Mouse (Mus musculus): ENCODE data around the gene Znhit1. TPM values are rescaled to one million over a fixed set of nuclear protein-coding genes. Genes with fewer than 3 reads are reported as not detected.
"Not testable (repeated sequence)": the region's sequence is repeated elsewhere in the genome, so short reads cannot be mapped to it uniquely, and the experiment has no call there.

The Znhit1 gene
- polyA plus RNA-seq, 1 experiment = 438 TPM

DNA sequence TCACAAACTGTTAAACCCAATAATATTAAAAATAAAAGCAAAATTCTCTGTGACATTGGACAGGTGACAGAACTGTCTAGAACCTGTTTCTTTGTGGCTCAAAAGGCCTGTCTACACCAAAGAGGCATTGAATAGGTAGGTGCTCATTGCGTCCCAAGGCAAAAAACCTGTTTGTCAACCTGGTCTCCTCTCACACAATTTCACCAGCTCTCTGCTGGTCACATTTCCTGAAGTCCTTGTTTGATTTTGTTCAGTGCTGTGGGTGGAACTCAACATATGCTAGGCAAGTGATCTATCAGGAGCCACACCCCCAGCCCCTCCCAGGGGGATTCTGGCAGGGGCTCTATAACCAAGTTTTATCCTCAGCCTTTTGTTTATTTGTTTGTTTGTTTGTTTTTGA lies 30.6 kb downstream of the Znhit1 start:
- peaks cover 40% of the 10 kb centered on the region for H3K36me3 ChIP-seq (replicated peaks; ENCODE audit: low read length)
- TF ChIP-seq FLI1 (IDR thresholded peaks at IDR 0.05; ENCODE audit: low read length) (no peak), GATA1 (IDR thresholded peaks at IDR 0.05; ENCODE audit: borderline replicate concordance, low read length) (no peak)
- no peaks in the 10 kb centered on the region for H3K9me3 ChIP-seq
- peaks cover 52% of the 10 kb centered on the region for H3K4me1 ChIP-seq
- no peaks in the 10 kb centered on the region for H3K27me3 ChIP-seq (replicated peaks)
- no peak overlapping the region for H3K4me3 ChIP-seq (replicated peaks)

DNA sequence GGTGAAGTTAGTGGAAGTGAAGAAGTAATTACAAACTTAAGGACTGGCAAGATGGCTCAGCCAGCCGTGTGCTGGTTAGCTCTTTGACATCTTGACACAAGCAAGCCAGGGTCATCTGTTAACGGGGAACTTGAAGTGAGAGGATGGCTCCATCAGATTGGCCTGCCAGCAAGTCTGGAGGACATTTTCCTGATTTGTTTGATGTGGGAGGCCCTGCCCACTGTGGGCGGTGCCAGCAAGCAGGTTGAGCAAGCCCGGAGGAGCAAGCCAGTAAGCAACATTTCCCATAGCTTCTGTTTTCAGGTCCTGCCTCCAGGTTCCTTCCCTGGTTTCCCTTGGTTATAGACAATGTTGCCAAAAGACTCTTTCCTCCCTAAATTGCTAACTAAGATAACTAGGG lies 32.2 kb downstream of the Znhit1 start:
- Histone ChIP-seq H3K4me1 (peaks cover 47% of the 10 kb centered on the region), H3K27me3 (replicated peaks) (no peaks in the 10 kb centered on the region), H3K36me3 (replicated peaks; ENCODE audit: low read length) (peaks cover 38% of the 10 kb centered on the region), H3K4me3 (replicated peaks) (no peak overlapping the region), H3K9me3 (no peaks in the 10 kb centered on the region)
- no peak for TF ChIP-seq GATA1 (IDR thresholded peaks at IDR 0.05; ENCODE audit: borderline replicate concordance, low read length)
- no peak for TF ChIP-seq FLI1 (IDR thresholded peaks at IDR 0.05; ENCODE audit: low read length)

DNA sequence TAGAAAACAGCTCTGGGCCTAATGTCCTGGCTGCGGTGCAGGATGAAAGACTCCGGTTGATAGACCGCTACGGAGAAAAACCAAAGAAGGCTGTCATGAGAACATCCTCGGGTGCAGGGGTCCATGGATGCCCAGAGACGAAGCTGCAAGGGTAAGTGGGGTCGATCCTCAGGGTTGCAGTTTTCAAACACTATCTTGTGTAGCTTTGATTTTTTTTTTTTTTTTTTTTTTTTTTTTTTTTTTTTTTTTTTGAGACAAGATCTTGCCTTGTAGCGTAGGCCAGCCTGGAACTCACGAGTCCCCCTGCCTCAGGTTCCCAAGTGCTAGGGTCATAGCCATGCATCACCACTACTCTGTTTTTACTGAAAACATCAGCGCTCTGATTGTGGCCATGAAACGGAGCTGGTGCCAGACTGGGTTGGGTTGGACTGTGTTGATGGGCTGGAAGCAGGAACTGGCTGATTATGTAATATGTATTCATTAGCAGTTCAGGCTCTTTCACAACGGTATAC lies 34.3 kb downstream of the Znhit1 start:
- H3K36me3 ChIP-seq (replicated peaks; ENCODE audit: low read length) = peaks cover 26% of the 10 kb centered on the region

DNA sequence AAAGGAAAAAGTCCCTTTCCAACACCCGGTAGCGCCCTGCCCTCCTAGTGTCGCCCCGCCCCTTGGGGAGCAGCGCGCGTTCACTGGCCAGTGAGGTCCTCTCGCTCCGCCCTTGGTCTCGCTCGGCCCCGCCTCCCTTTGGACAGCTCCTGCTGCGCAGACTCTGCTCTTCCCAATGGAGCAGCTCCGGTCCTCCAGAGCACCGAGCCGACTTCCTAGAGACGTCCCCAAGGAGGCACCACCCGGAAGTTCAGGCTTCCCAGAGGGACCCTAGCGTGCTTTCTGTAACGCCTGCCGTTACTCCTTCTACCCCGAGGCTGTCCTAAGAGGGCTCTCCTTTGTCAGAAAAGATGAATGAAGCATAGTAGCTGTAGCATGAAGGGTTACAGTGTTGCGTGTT lies 34.8 kb downstream of the Znhit1 start, which contains the start of gene Fis1:
Gene Fis1 (plus strand): TSS at position 261 of the 400 bp plus-strand sequence.
- peaks cover 48% of the 10 kb centered on the region for H3K4me1 ChIP-seq
- TF ChIP-seq FLI1 (IDR thresholded peaks at IDR 0.05; ENCODE audit: low read length) (no peak), GATA1 (IDR thresholded peaks at IDR 0.05; ENCODE audit: borderline replicate concordance, low read length) (no peak)
- H3K4me3 ChIP-seq (replicated peaks) = peak within 1 kb of the TSS; percentile 93
- H3K27me3 ChIP-seq (replicated peaks) = no peaks in the 10 kb centered on the region
- H3K9me3 ChIP-seq = peaks cover 2% of the 10 kb centered on the region
- peaks cover 23% of the 10 kb centered on the region for H3K36me3 ChIP-seq (replicated peaks; ENCODE audit: low read length)

More for the DNA sequence above, 34.3 kb downstream of the Znhit1 start:
- no peaks in the 10 kb centered on the region for H3K27me3 ChIP-seq (replicated peaks)
- H3K4me1 ChIP-seq = peaks cover 50% of the 10 kb centered on the region
- TF ChIP-seq FLI1 (IDR thresholded peaks at IDR 0.05; ENCODE audit: low read length) (no peak), GATA1 (IDR thresholded peaks at IDR 0.05; ENCODE audit: borderline replicate concordance, low read length) (no peak)
- H3K9me3 ChIP-seq = no peaks in the 10 kb centered on the region
- H3K4me3 ChIP-seq (replicated peaks) = peak overlapping the region; percentile 93

DNA sequence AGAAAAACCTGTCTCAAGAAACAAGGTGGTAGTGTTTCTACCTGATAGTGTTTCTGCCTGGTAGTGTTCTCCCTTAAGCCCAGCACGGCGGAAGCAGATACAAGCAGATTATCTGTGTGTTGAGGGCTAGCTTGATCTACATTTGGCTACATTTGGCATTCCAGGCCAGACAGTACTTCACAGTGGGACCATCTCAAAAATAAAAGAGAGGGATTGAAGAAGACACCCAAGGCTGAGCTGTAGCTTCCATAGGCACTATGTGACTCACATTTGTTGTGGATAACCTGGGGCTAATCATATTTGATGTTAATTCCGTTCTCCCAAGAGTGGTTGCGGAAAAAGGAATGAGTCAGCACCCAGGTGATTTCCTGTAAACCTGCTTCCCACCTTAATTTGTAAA lies 35.7 kb downstream of the Znhit1 start:
- no peaks in the 10 kb centered on the region for H3K27me3 ChIP-seq (replicated peaks)
- no peak overlapping the region for H3K4me3 ChIP-seq (replicated peaks)
- peaks cover 48% of the 10 kb centered on the region for H3K4me1 ChIP-seq
- H3K36me3 ChIP-seq (replicated peaks; ENCODE audit: low read length) = peaks cover 18% of the 10 kb centered on the region
- no peak for TF ChIP-seq GATA1 (IDR thresholded peaks at IDR 0.05; ENCODE audit: borderline replicate concordance, low read length)
- no peak for TF ChIP-seq FLI1 (IDR thresholded peaks at IDR 0.05; ENCODE audit: low read length)
- H3K9me3 ChIP-seq = peaks cover 9% of the 10 kb centered on the region

DNA sequence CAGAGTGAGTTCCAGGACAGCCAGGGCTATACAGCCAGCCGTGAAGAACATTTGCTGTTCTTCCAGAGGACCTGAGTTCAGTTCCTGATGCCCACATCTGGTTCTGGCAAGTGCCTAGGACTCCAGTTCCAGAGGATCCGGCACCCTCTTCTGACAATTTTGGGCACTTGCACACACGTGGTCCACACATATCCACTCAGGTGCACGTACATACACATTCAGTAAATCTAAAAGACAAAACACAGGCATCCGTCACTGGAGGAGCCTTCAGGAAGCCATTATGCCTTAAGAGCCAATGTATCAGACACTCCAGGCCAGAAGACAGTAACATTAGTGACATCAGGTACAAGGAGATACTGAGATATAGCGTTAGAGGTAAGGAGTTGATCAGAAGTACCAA lies 37.3 kb downstream of the Znhit1 start:
- TF ChIP-seq GATA1 (IDR thresholded peaks at IDR 0.05; ENCODE audit: borderline replicate concordance, low read length) (no peak), FLI1 (IDR thresholded peaks at IDR 0.05; ENCODE audit: low read length) (no peak)
- H3K27me3 ChIP-seq (replicated peaks) = no peaks in the 10 kb centered on the region
- peaks cover 6% of the 10 kb centered on the region for H3K36me3 ChIP-seq (replicated peaks; ENCODE audit: low read length)
- H3K4me1 ChIP-seq = peaks cover 38% of the 10 kb centered on the region
- peaks cover 9% of the 10 kb centered on the region for H3K9me3 ChIP-seq
- no peak overlapping the region for H3K4me3 ChIP-seq (replicated peaks)

DNA sequence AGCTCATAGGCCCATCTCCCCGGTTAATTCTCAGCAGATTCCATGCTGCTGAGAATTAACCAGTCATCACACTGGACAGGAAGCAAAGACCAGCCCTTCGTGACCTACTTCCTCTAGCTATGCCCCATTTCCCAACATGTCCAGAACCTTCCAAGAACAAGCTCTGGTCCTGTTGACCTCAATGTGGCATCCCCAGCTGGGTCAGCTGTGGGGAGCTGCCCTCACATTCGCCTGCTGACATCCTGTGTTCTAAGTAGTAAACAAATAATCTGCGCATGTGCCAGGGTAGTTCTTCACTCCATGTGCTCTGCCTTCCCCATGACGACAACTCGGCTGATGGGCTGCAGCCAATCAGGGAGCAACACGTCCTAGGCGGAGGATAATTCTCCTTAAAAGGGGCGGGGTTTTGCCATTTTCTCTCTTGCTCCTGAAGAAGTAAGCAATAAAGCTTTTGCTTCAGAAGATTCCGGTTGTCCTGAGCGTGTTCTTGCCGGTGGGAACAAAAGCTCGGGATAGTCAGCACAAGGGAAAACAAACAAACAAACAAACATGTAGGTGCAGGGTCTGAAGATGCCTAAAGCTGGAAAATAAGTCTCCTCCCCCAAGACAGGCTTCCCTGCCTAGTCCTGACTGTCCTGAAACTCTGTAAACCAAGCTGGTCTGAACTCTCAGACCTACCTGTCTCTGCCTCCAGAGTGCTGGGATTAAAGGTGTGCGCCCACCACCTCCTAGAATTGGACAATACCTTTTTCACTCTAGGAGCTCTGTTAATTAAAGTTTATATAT lies 38.1 kb downstream of the Znhit1 start:
- H3K27me3 ChIP-seq (replicated peaks); H3K36me3 ChIP-seq (replicated peaks; ENCODE audit: low read length); H3K4me3 ChIP-seq (replicated peaks); H3K9me3 ChIP-seq: not testable (repeated sequence)
- peaks cover 32% of the 10 kb centered on the region for H3K4me1 ChIP-seq

DNA sequence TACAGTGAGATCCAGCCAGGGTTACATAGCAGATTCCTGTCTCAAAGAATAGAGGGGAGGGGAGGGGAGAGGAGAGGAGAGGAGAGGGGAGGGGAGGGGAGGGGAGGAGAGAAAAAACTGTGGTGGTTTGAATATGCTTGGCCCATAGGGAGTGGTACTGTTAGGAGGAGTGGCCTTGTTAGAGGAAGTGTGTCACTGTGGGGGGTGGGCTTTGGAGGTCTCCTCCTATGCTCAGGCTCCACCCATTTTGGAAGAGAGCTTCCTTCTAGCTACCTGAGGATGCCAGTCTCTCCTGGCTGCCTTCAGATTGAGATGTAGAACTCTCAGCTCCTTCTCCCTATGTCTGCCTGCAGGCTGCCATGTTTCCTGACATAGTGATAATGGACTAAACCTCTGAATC lies 39.9 kb downstream of the Znhit1 start:
- peaks cover 9% of the 10 kb centered on the region for H3K9me3 ChIP-seq
- TF ChIP-seq FLI1 (IDR thresholded peaks at IDR 0.05; ENCODE audit: low read length) (no peak), GATA1 (IDR thresholded peaks at IDR 0.05; ENCODE audit: borderline replicate concordance, low read length) (no peak)
- H3K4me3 ChIP-seq (replicated peaks) = no peak overlapping the region
- peaks cover 20% of the 10 kb centered on the region for H3K4me1 ChIP-seq
- H3K27me3 ChIP-seq (replicated peaks) = peaks cover 4% of the 10 kb centered on the region
- H3K36me3 ChIP-seq (replicated peaks; ENCODE audit: low read length) = no peaks in the 10 kb centered on the region

DNA sequence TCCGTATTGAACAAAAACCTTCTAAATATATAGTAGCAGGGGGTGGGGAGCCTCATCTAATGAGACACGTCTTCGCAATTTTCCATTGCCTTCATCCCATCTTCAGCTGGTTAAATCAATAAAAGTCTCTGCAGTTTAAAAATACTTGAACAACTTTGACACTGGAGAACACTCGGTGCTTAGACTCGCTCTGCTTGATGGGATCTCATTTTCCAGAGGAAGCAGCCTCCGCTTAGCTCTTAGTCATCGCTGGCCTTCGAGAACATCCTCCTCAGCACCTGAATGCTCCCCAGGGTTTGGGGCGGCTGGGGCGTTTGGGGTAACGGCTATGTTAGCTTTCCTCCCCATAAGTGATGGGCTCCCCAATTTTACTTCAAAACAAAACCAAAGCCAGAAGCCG lies 42.7 kb downstream of the Znhit1 start:
- Histone ChIP-seq H3K36me3 (replicated peaks; ENCODE audit: low read length) (no peaks in the 10 kb centered on the region), H3K27me3 (replicated peaks) (peaks cover 4% of the 10 kb centered on the region), H3K9me3 (peaks cover 9% of the 10 kb centered on the region), H3K4me1 (peaks cover 7% of the 10 kb centered on the region), H3K4me3 (replicated peaks) (no peak overlapping the region)
- TF ChIP-seq GATA1 (IDR thresholded peaks at IDR 0.05; ENCODE audit: borderline replicate concordance, low read length) (no peak), FLI1 (IDR thresholded peaks at IDR 0.05; ENCODE audit: low read length) (no peak)

DNA sequence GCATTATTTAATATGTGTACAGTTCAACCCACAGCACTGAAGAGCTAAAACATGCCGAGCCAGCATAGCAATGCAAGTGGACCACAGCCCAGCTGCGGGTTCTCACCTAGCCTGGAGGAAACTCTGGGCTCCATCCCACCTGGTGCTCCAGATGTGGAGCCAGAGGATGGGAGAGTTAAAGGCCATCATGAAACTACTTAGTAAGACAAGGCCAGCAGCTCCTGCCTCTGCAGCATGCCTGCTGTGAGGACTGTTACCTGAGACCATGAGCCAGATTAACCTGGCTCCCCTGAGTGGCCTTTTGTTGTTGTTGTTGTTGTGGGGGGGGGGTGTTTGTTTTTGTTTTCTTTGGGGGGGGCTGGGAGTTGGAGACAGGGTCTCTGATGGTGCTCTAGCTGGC lies 44.4 kb downstream of the Znhit1 start:
- H3K4me1 ChIP-seq = no peaks in the 10 kb centered on the region
- H3K9me3 ChIP-seq = peaks cover 14% of the 10 kb centered on the region
- H3K27me3 ChIP-seq (replicated peaks) = peaks cover 4% of the 10 kb centered on the region
- no peak overlapping the region for H3K4me3 ChIP-seq (replicated peaks)
- TF ChIP-seq GATA1 (IDR thresholded peaks at IDR 0.05; ENCODE audit: borderline replicate concordance, low read length) (no peak), FLI1 (IDR thresholded peaks at IDR 0.05; ENCODE audit: low read length) (no peak)
- peaks cover 6% of the 10 kb centered on the region for H3K36me3 ChIP-seq (replicated peaks; ENCODE audit: low read length)

All from megakaryocyte, embryonic 14.5 days (primary cell).